Comparison of ENCODE assay signal across 15 mouse cellular contexts in genomic region chr7:80653971-80654370, GRCm38 (mm10). TPM values are rescaled to one million over a fixed set of nuclear protein-coding genes. Genes with fewer than 3 reads are reported as not detected.
DNase-seq lines count a peak whose midpoint lies in the region; ATAC-seq and TF ChIP-seq lines count a peak whose summit lies in the region.
"Had no signal": no experiment of that assay in that cellular context is flagged by ENCODE, and none has a peak within 500 bp of the region (broad histone marks: within the 10 kb centered on the region; RNA-seq: fewer than 3 reads in every experiment).

No protein-coding gene starts in this region.

- no peak for DNase-seq in forebrain, postnatal 0 days
- DNase-seq in forebrain, embryonic 14.5 days (ENCODE audit: low spot score): no peak
- no peak for DNase-seq in heart, postnatal 0 days (ENCODE audit: low spot score)
- DNase-seq in heart, postnatal 4 days: no peak
- DNase-seq in midbrain, embryonic 14.5 days: no peak
- no peak for DNase-seq in stomach, postnatal 0 days (ENCODE audit: low spot score)
- DNase-seq: B cell, adult 2 months; gastrocnemius, postnatal 36 days; kidney, postnatal 10 days; layer of hippocampus, adult 9-11 months; liver, embryonic 13.5 days; lung, postnatal 36 days had no signal

- H3K4me2 ChIP-seq in forebrain, postnatal 0 days (ENCODE audit: low read depth): no peak overlapping the region
- H3K4me2 ChIP-seq in forebrain, embryonic 14.5 days (ENCODE audit: low read length): no peak overlapping the region
- no peak overlapping the region for H3K4me2 ChIP-seq in heart, postnatal 0 days (ENCODE audit: low read depth, low read length)
- no peak overlapping the region for H3K4me2 ChIP-seq in midbrain, embryonic 15.5 days
- no peak overlapping the region for H3K4me2 ChIP-seq in midbrain, embryonic 14.5 days (ENCODE audit: low read length)
- H3K4me2 ChIP-seq in stomach, postnatal 0 days (replicated peaks; ENCODE audit: low read depth): no peak overlapping the region
- H3K4me2 ChIP-seq: intestine, embryonic 15.5 days; liver, embryonic 13.5 days had no signal

- no peaks in the 10 kb centered on the region for H3K27me3 ChIP-seq in forebrain, postnatal 0 days (ENCODE audit: insufficient read depth, low read length)
- H3K27me3 ChIP-seq in forebrain, embryonic 14.5 days (replicated peaks; ENCODE audit: control insufficient read depth, insufficient read depth, low read length): no peaks in the 10 kb centered on the region
- H3K27me3 ChIP-seq in heart, postnatal 0 days (ENCODE audit: control insufficient read depth, insufficient read depth, low read length): no peaks in the 10 kb centered on the region
- no peaks in the 10 kb centered on the region for H3K27me3 ChIP-seq in midbrain, embryonic 15.5 days (replicated peaks)
- H3K27me3 ChIP-seq in midbrain, embryonic 14.5 days (ENCODE audit: control insufficient read depth, insufficient read depth, low read length): no peaks in the 10 kb centered on the region
- H3K27me3 ChIP-seq in stomach, postnatal 0 days (ENCODE audit: control insufficient read depth, insufficient read depth, low read length): no peaks in the 10 kb centered on the region
- H3K27me3 ChIP-seq: intestine, embryonic 15.5 days; liver, embryonic 13.5 days had no signal

- 81% methylated on average over 7 of the region's 7 CpGs for WGBS in forebrain, postnatal 0 days
- 95% methylated on average over 7 of the region's 7 CpGs for WGBS in forebrain, embryonic 14.5 days
- WGBS in heart, postnatal 0 days: 85% methylated on average over 7 of the region's 7 CpGs
- 87% methylated on average over 7 of the region's 7 CpGs for WGBS in midbrain, embryonic 15.5 days
- WGBS in midbrain, embryonic 14.5 days: 86% methylated on average over 7 of the region's 7 CpGs
- WGBS in stomach, postnatal 0 days: 89% methylated on average over 7 of the region's 7 CpGs

- no peaks in the 10 kb centered on the region for H3K9me3 ChIP-seq in forebrain, postnatal 0 days (ENCODE audit: low read length)
- H3K9me3 ChIP-seq in forebrain, embryonic 14.5 days (replicated peaks; ENCODE audit: control insufficient read depth, low read length): no peaks in the 10 kb centered on the region
- no peaks in the 10 kb centered on the region for H3K9me3 ChIP-seq in heart, postnatal 0 days (replicated peaks; ENCODE audit: control insufficient read depth, low read length)
- H3K9me3 ChIP-seq in midbrain, embryonic 15.5 days: no peaks in the 10 kb centered on the region
- H3K9me3 ChIP-seq in midbrain, embryonic 14.5 days (ENCODE audit: control insufficient read depth, low read length): no peaks in the 10 kb centered on the region
- no peaks in the 10 kb centered on the region for H3K9me3 ChIP-seq in stomach, postnatal 0 days (ENCODE audit: control insufficient read depth, low read length)
- H3K9me3 ChIP-seq: intestine, embryonic 15.5 days; liver, embryonic 13.5 days had no signal

- H3K27ac ChIP-seq in forebrain, postnatal 0 days (ENCODE audit: low read depth, low read length): no peak overlapping the region
- no peak overlapping the region for H3K27ac ChIP-seq in forebrain, embryonic 14.5 days (ENCODE audit: low read depth, low read length)
- peak overlapping the region; percentile 67 for H3K27ac ChIP-seq in heart, postnatal 0 days (ENCODE audit: low read depth)
- 0 out of 2 replicates have a peak overlapping the region, but pooled peaks have one; percentile 53 for H3K27ac ChIP-seq in midbrain, embryonic 15.5 days
- H3K27ac ChIP-seq in midbrain, embryonic 14.5 days (replicated peaks; ENCODE audit: low read depth, low read length): no peak overlapping the region
- no peak overlapping the region for H3K27ac ChIP-seq in stomach, postnatal 0 days (replicated peaks)
- H3K27ac ChIP-seq: intestine, embryonic 15.5 days; liver, embryonic 13.5 days had no signal

- H3K4me1 ChIP-seq in forebrain, postnatal 0 days (ENCODE audit: insufficient read depth): peaks cover 21% of the 10 kb centered on the region
- peaks cover 35% of the 10 kb centered on the region for H3K4me1 ChIP-seq in forebrain, embryonic 14.5 days (ENCODE audit: control insufficient read depth, insufficient read depth, low read length)
- H3K4me1 ChIP-seq in heart, postnatal 0 days (ENCODE audit: control insufficient read depth, insufficient read depth): peaks cover 47% of the 10 kb centered on the region
- peaks cover 32% of the 10 kb centered on the region for H3K4me1 ChIP-seq in midbrain, embryonic 15.5 days
- peaks cover 28% of the 10 kb centered on the region for H3K4me1 ChIP-seq in midbrain, embryonic 14.5 days (ENCODE audit: control insufficient read depth, insufficient read depth, low read length)
- peaks cover 5% of the 10 kb centered on the region; the same call in 1 of the 2 replicates for H3K4me1 ChIP-seq in stomach, postnatal 0 days (replicated peaks; ENCODE audit: control insufficient read depth, insufficient read depth)

- no peak for TF ChIP-seq EP300 in heart, postnatal 0 days (IDR thresholded peaks at IDR 0.05; ENCODE audit: low read depth)
- TF ChIP-seq EP300 in stomach, postnatal 0 days (optimal IDR thresholded peaks at IDR 0.05): no peak

- no peak overlapping the region for H3K9ac ChIP-seq in forebrain, postnatal 0 days
- H3K9ac ChIP-seq in forebrain, embryonic 14.5 days (ENCODE audit: low read length): no peak overlapping the region
- no peak overlapping the region for H3K9ac ChIP-seq in heart, postnatal 0 days (replicated peaks; ENCODE audit: low read depth, low read length)
- H3K9ac ChIP-seq in midbrain, embryonic 15.5 days: no peak overlapping the region
- H3K9ac ChIP-seq in midbrain, embryonic 14.5 days (replicated peaks; ENCODE audit: low read length): no peak overlapping the region; the same call in 1 of the 2 replicates
- no peak overlapping the region for H3K9ac ChIP-seq in stomach, postnatal 0 days (ENCODE audit: low read length)
- H3K9ac ChIP-seq: intestine, embryonic 15.5 days; liver, embryonic 13.5 days had no signal

- H3K36me3 ChIP-seq in forebrain, postnatal 0 days (ENCODE audit: insufficient read depth): no peaks in the 10 kb centered on the region
- H3K36me3 ChIP-seq in forebrain, embryonic 14.5 days (ENCODE audit: control insufficient read depth, insufficient read depth, low read length): no peaks in the 10 kb centered on the region
- peaks cover 5% of the 10 kb centered on the region; the same call in 1 of the 2 replicates for H3K36me3 ChIP-seq in heart, postnatal 0 days (replicated peaks; ENCODE audit: control insufficient read depth, insufficient read depth, low read length)
- no peaks in the 10 kb centered on the region for H3K36me3 ChIP-seq in midbrain, embryonic 15.5 days (replicated peaks)
- no peaks in the 10 kb centered on the region for H3K36me3 ChIP-seq in midbrain, embryonic 14.5 days (ENCODE audit: control insufficient read depth, insufficient read depth, low read length)
- no peaks in the 10 kb centered on the region for H3K36me3 ChIP-seq in stomach, postnatal 0 days (ENCODE audit: control insufficient read depth, insufficient read depth, low read length)
- H3K36me3 ChIP-seq: intestine, embryonic 15.5 days; liver, embryonic 13.5 days had no signal

- TF ChIP-seq CTCF in forebrain, postnatal 0 days (IDR thresholded peaks at IDR 0.05; ENCODE audit: low read depth): 0 out of 2 replicates have a peak, but pooled peaks have one; percentile 10
- TF ChIP-seq CTCF in heart, postnatal 0 days (IDR thresholded peaks at IDR 0.05; ENCODE audit: low read depth): no peak
- peak; percentile 16; the same call in 1 of the 2 replicates for TF ChIP-seq CTCF in stomach, postnatal 0 days (IDR thresholded peaks at IDR 0.05; ENCODE audit: low read depth)

- no peak for ATAC-seq in forebrain, postnatal 0 days
- no peak for ATAC-seq in forebrain, embryonic 14.5 days
- ATAC-seq in heart, postnatal 0 days (ENCODE audit: insufficient read depth, low read depth): no peak
- ATAC-seq in midbrain, embryonic 15.5 days (replicated peaks): no peak
- ATAC-seq in midbrain, embryonic 14.5 days (ENCODE audit: low FRiP score, low TSS enrichment): no peak
- no peak for ATAC-seq in stomach, postnatal 0 days (ENCODE audit: low FRiP score, low TSS enrichment)
- ATAC-seq in erythroblast, adult 5-6 weeks (replicated peaks; ENCODE audit: low FRiP score, poor library complexity, severe bottlenecking): no peak
- ATAC-seq: intestine, embryonic 15.5 days had no signal

- no peak overlapping the region for H3K4me3 ChIP-seq in forebrain, postnatal 0 days (ENCODE audit: low read depth, low read length)
- no peak overlapping the region for H3K4me3 ChIP-seq in forebrain, embryonic 14.5 days (ENCODE audit: low read depth, low read length)
- no peak overlapping the region for H3K4me3 ChIP-seq in heart, postnatal 0 days (ENCODE audit: low read depth, low read length)
- no peak overlapping the region for H3K4me3 ChIP-seq in midbrain, embryonic 15.5 days
- no peak overlapping the region for H3K4me3 ChIP-seq in midbrain, embryonic 14.5 days (replicated peaks; ENCODE audit: low read depth, low read length)
- no peak overlapping the region for H3K4me3 ChIP-seq in stomach, postnatal 0 days (ENCODE audit: low read depth, low read length)
- H3K4me3 ChIP-seq: intestine, embryonic 15.5 days; liver, embryonic 13.5 days had no signal

RNA-seq across cellular contexts. Expression of gene Crtc3, which starts 34.7 kb away (rescaled TPM):
- 14.8 and 17.8 TPM in 2 replicates for total RNA-seq in forebrain, postnatal 0 days (2014; rRNA removed)
- 10.6 and 14.2 TPM in 2 replicates for polyA plus RNA-seq in forebrain, postnatal 0 days (2015; fragmentation: Nextera tagmentation; extraction: Ambion mirVana)
- 7.9 and 10.6 TPM in 2 replicates for polyA plus RNA-seq in forebrain, embryonic 14.5 days (2014; fragmentation: Nextera tagmentation; extraction: Ambion mirVana)
- total RNA-seq in heart, postnatal 0 days (2014; rRNA removed; ENCODE audit: low replicate concordance): 9.4 and 24.9 TPM in 2 replicates
- 10.5 and 11.4 TPM in 2 replicates for polyA plus RNA-seq in heart, postnatal 0 days (2015; fragmentation: Nextera tagmentation; extraction: Ambion mirVana)
- 10 to 100 TPM; 19.5 to 20.3 TPM for total RNA-seq in heart, postnatal 4 days (2021)
- polyA plus RNA-seq in midbrain, embryonic 15.5 days (2015; fragmentation: Nextera tagmentation; extraction: Ambion mirVana): 15.6 and 15.7 TPM in 2 replicates
- polyA plus RNA-seq in midbrain, embryonic 14.5 days (2014; fragmentation: Nextera tagmentation; extraction: Ambion mirVana): 11.7 and 14.0 TPM in 2 replicates
- polyA plus RNA-seq in stomach, postnatal 0 days (2015; fragmentation: Nextera tagmentation; extraction: Ambion mirVana): 8.8 and 10.1 TPM in 2 replicates
- 1.5 and 2.1 TPM in 2 replicates for total RNA-seq in erythroblast, adult 5-6 weeks (2015; ENCODE audit: low replicate concordance)
- 3.6 and 11.8 TPM in 2 replicates for total RNA-seq in erythroblast, adult 5-6 weeks (2017; ENCODE audit: low replicate concordance)

Comparison
In these comparisons a context has a peak if more than half of its experiments do, and no peak if none do; other contexts are left out.
1. H3K27ac ChIP-seq: peak in heart, postnatal 0 days (single experiment) and midbrain, embryonic 15.5 days (single experiment); none in forebrain, postnatal 0 days (single experiment), forebrain, embryonic 14.5 days (single experiment), midbrain, embryonic 14.5 days (single experiment) and stomach, postnatal 0 days (single experiment).